Mouse (Mus musculus) spleen, adult 2 months (tissue): ENCODE results near the gene Naif1. TPM values are rescaled to one million over a fixed set of nuclear protein-coding genes. Genes with fewer than 3 reads are reported as not detected.

ENCODE experiments used
- DNase-seq, 2 experiments: peaks; one replicate each; pipeline versions ENCODE4 v3.0.0 to v3.0.0-alpha.2; 2012 to 2021; ENCODE audit warnings: low spot score in 2 of 2, low read depth in 1 of 2
- H3K27ac ChIP-seq: fragments of 200-500 bp; 2 replicates; pipeline ENCODE4 v1.5.1; 2012; ENCODE audit warnings: low read length, inconsistent platforms; ENCODE audit not compliant: insufficient read depth
- H3K27me3 ChIP-seq: fragments of 200-500 bp; 2 replicates; pipeline ENCODE4 v1.6.1; 2012; ENCODE audit warnings: mild to moderate bottlenecking, moderate library complexity, low read length, inconsistent platforms; ENCODE audit not compliant: control insufficient read depth, insufficient read depth
- H3K36me3 ChIP-seq: fragments of 200-500 bp; 2 replicates; pipeline ENCODE4 v1.6.1; 2012; ENCODE audit warnings: mild to moderate bottlenecking, low read length, inconsistent platforms; ENCODE audit not compliant: control insufficient read depth, insufficient read depth
- H3K4me1 ChIP-seq: fragments of 200-500 bp; 2 replicates; pipeline ENCODE4 v1.6.1; 2011; ENCODE audit warnings: inconsistent platforms; ENCODE audit not compliant: control insufficient read depth, insufficient read depth, insufficient read length
- H3K4me3 ChIP-seq: fragments of 200-500 bp; 2 replicates; pipeline ENCODE4 v1.5.1; 2011; ENCODE audit warnings: mild to moderate bottlenecking, inconsistent platforms; ENCODE audit not compliant: insufficient read depth, insufficient read length; ENCODE audit errors: extremely low read depth
- CTCF ChIP-seq: fragments of 200-500 bp; IDR thresholded peaks from 2 replicates; pipeline ENCODE4 v1.5.1; 2011; ENCODE audit warnings: mild to moderate bottlenecking, inconsistent platforms; ENCODE audit not compliant: insufficient read depth, insufficient read length, insufficient replicate concordance; ENCODE audit errors: extremely low read depth
- POLR2A ChIP-seq: fragments of 200-500 bp; IDR thresholded peaks from 2 replicates; pipeline ENCODE4 v1.6.1; 2011; ENCODE audit warnings: low read depth, low read length, inconsistent platforms
- WGBS: fragments of 180-500 bp; shearing (Covaris S2); methylation state at CpG from one replicate; pipeline ENCODE4 v1.1.7; 2018; 5-methylcytosine and 5-hydroxymethylcytosine counted together
- polyA plus RNA-seq: library from polyadenylated mRNA; depleted of rRNA; stranded (reverse); fragments of >200 nt; gene quantifications from 2 replicates; pipeline ENCODE4 v1.2.3, GENCODE M21; 2012; rRNA removed

The Naif1 gene
- polyA plus RNA-seq: 4.3 and 6.2 TPM in 2 replicates

DNA sequence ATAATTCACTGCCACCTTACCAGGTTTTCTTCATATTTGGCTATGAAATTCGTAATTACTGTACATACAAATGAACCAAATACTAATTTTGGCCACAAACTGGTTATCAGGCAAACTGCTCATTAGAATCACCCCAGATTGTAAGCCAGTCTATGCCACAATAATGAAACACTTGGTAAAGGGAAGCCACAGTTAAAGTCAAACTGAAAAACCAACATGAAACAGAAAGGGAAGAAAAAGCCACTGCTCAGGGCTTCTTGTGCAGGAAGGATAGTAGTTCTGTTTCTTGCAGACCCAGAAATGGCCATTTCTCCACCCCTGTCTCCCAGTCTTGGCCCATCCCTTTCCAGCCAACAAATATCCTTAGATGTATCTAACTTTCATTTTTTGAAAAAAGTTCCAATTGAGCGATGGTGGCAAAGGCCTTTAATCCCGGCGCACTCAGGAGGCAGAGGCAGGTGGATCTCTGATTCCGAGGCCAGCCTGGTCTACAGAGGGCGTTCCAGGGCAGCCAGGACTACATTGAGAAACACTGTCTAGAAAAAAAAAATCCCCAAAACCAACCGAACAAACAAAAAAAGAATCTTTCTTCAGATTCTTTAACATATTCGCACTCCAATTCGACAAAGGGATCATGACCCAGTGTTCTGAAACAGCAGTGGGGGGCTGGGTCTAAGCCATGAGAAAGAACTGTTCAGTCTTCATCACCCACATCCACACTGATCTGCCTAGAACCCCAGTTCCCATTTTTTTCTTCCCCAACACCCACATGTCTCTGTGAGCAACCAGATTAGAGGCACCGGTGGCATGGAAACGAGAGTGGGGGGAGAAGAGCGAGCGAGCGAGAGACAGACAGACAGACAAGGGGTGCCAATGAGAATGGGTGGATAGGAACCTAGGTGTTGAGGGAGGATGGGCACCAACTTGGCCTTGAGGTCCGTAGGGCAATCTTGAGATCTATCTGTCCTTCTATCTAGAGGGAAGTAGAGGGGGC, at the start of gene Naif1:
Gene Naif1 (plus strand): TSS at position 697 of the 994 bp plus-strand sequence.
- Histone ChIP-seq H3K27me3 (no peaks in the 10 kb centered on the region), H3K27ac (peak within 1 kb of the TSS; percentile 86), H3K4me3 (peak within 1 kb of the TSS; percentile 79), H3K4me1 (peaks cover 21% of the 10 kb centered on the region), H3K36me3 (peaks cover 1% of the 10 kb centered on the region)
- no peak for DNase-seq
- no peak for TF ChIP-seq CTCF
- TF ChIP-seq POLR2A: no peak
- 61% methylated on average over 15 of the region's 15 CpGs for WGBS

DNA sequence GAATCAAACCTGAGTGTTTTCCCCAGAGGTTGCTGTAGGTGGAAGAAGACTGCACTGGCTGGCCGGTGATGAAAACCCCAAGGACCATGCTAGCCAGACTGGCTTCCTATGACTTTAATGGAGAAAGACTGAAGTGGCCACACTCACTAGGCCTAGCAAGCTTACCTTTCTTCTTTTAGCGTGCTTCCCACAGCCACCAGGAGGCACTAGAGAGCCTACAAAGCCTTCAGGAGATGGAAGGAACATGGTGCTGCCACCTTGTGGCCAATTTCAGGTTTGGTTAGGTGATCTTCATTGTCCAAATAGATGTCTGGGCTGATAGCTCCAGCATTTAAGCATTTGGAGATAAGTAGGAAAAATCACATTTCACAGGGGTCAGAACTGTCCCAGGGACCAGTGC, 45.6 kb upstream of the Naif1 start:
- no peaks in the 10 kb centered on the region for H3K4me1 ChIP-seq
- H3K27me3 ChIP-seq: no peaks in the 10 kb centered on the region
- TF ChIP-seq POLR2A (no peak), CTCF (peak; percentile 98; the same call in 1 of the 2 replicates)
- H3K36me3 ChIP-seq: peaks cover 10% of the 10 kb centered on the region
- H3K27ac ChIP-seq: no peak overlapping the region
- 15% methylated on average over 2 of the region's 2 CpGs for WGBS
- H3K4me3 ChIP-seq: no peak overlapping the region
- DNase-seq: peak; percentile 91 to 92

DNA sequence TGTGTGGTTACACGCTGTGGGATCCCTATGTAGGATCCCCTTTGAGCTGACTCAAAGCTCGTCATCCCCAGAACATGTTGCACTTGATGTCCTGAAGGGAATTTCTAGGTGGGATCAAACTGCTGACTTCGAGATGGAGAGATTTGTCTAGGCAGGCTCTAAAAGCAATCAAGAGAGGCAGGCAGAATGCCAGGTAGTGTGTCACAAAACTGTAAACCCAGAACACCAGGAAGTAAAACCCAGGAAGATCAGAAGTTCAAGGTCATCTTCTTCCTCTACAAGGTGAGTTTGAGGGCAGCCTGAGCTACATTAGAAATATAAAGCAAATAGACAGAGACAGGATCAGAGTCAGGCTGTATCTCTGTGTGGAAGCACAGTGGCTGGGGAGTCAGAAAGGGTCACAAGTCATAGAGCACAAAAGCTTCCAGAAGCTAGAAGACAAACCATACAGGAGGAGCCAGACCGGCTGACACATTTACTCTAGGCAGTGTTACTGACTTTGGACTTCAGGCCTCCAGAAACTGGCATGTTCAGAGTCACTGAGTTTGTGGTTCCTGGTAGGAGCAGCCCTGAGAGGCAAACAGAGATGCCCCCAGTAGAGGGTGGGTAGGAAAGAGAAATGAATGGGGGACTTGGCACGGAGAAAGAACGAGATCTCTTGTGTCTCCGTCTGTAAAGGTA, 43.0 kb upstream of the Naif1 start:
- TF ChIP-seq POLR2A: no peak
- Histone ChIP-seq H3K36me3 (no peaks in the 10 kb centered on the region; the same call in 1 of the 2 replicates), H3K27me3 (no peaks in the 10 kb centered on the region), H3K4me1 (no peaks in the 10 kb centered on the region), H3K27ac (no peak overlapping the region), H3K4me3 (no peak overlapping the region)
- no peak for DNase-seq
- WGBS: 84% methylated on average over 7 of the region's 7 CpGs

DNA sequence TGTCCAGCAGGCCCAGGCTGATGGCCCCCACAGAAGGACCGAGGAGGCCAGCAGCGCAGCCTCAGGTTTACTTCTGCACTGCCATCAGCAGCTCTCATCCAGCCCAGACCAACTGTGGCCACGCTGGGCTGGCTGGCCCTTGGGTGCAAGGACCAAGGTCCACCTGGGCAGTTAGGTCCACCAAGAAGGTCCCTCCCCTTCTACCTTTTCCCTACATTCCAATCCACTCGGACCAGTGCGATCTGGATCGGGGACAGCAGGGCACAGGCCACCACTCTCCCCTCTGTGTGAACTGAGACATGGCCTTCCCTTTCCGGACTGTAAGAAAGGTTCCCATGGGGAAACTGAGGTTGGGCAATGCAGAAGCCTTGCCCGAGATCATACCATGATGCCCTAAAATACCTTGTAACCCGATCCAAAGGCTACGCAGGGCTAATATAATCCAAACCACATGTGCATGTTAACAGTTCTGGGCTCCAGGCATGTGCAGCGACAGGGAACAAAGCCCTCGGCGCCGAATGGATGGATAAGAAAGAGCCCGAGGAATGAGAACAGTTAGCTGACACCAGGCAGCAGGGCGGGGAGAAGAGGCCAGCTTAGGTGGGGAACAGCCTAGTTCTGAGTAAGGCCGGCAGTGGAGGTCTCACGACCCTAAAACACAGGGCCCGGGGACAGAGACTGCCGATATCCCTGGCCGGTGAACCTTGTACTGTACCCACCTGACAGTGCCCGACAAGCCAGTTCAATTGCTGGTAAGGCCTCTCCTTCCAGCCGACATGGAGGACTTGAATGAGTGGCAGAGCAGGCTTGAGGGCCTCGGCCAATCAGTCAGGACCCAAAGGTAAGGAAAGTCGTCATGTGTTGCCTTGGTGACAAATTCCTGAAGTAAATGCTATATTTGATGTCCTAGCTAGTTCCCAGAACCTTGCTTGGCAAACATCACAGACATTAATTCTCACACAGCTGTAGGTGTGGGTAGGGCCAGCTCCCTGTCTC, 41.5 kb upstream of the Naif1 start:
- no peaks in the 10 kb centered on the region for H3K36me3 ChIP-seq
- TF ChIP-seq CTCF (no peak), POLR2A (no peak)
- H3K27ac ChIP-seq: no peak overlapping the region
- no peak overlapping the region for H3K4me3 ChIP-seq
- no peaks in the 10 kb centered on the region for H3K4me1 ChIP-seq
- H3K27me3 ChIP-seq: no peaks in the 10 kb centered on the region
- 92% methylated on average over 25 of the region's 25 CpGs for WGBS
- no peak for DNase-seq

DNA sequence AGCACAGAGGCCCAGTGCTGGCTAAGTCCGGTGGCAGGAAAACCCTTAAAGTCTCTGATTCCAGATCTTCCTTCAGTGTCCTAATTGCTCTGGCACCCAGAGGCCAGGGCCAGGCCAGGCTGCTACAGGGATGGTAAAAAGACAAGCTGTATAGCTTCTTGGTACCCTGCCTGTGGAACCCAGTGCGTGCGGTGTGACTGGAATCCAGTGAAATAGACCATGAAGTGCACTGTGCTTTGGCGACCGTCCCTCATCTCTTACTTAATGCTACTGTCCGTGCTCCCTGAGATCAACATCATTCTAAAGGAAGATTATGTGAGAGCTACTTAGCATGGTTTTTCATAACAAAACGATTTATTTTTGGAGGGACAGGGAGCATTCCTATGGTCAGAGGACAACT, 38.9 kb upstream of the Naif1 start:
- Histone ChIP-seq H3K36me3 (peaks cover 17% of the 10 kb centered on the region), H3K4me3 (no peak overlapping the region), H3K27me3 (no peaks in the 10 kb centered on the region), H3K4me1 (no peaks in the 10 kb centered on the region), H3K27ac (no peak overlapping the region)
- TF ChIP-seq CTCF (no peak), POLR2A (no peak)
- no peak for DNase-seq
- WGBS: 89% methylated on average over 7 of the region's 7 CpGs

DNA sequence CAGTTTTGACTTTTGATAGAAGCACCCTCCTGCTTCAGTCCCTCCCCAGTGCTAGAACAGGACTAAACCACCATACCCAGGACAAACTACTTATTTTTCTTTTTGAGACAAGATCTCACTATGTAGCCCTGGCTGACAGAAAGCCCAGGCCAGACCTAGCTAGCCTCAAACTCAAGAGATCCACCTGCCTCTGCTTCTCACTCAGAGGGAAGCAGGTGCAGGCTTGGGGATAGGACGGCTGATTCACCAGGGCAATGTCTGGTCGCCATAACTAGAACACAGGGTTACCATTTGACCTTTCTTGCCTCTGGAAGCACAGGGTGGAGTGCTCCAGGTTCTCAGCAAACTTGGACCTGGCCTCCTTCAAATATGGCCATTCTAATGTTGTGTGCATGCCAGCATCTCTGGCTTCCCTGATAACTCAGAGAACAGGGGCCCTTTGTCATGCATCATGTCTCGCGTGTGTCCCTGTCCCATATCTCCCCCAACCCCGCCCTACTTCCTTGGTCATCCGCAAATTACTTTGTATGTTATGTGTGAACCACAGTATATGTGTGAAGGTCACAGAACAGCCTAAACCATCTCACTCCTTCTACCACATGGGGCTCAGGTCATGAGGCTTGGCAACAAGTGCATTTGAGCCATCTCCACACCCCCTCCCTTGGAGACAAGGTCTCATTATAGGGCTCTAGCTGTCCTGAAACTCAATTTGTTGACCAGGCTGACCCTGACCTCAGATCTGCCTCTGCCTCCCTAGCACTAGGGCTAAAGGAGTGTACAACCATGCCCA, 37.3 kb upstream of the Naif1 start:
- no peak for DNase-seq
- no peak overlapping the region for H3K4me3 ChIP-seq
- no peak overlapping the region for H3K27ac ChIP-seq
- H3K27me3 ChIP-seq: no peaks in the 10 kb centered on the region
- whole genome bisulfite sequencing: 85% methylated on average over 6 of the region's 6 CpGs
- H3K4me1 ChIP-seq: no peaks in the 10 kb centered on the region
- peaks cover 31% of the 10 kb centered on the region for H3K36me3 ChIP-seq
- no peak for TF ChIP-seq POLR2A
- no peak for TF ChIP-seq CTCF
